Mouse (Mus musculus) layer of hippocampus, postnatal 36 days (tissue): ENCODE results near the gene Rasip1. TPM values are rescaled to one million over a fixed set of nuclear protein-coding genes. Genes with fewer than 3 reads are reported as not detected.

Experiments
- DNase-seq, 2 experiments: peaks; one replicate each; pipeline ENCODE4 v3.0.0; 2022
- total RNA-seq, 2 experiments: library from RNA; stranded (reverse); gene quantifications; 2 replicates each; pipeline ENCODE4 v1.2.3; 2021

Gene Rasip1
- total RNA-seq: 1 to 10 TPM; 6.1 to 6.6 TPM

DNA sequence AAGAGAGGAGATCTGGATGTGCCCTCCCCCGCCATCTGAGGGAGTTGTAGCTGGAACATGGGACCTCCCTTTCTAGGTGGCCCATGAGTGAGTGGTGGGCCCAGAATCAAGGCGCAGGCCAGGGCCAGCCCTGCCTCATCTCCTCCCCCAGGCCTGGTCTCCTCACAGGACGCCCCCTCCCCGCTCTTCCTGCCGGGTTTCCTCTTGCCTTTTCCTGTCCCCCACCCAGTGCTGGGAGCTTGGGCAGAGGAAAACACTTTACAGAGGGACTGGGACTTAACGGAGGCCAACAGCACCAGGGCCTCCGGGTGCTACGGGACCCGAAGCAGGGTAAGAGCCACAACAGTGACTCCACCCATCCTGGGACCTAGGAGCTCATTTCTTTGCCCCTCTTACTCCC lies at the start of gene Rasip1:
Gene Rasip1 (plus strand): TSS at position 228 of the 400 bp plus-strand sequence.
- DNase-seq: no peak

DNA sequence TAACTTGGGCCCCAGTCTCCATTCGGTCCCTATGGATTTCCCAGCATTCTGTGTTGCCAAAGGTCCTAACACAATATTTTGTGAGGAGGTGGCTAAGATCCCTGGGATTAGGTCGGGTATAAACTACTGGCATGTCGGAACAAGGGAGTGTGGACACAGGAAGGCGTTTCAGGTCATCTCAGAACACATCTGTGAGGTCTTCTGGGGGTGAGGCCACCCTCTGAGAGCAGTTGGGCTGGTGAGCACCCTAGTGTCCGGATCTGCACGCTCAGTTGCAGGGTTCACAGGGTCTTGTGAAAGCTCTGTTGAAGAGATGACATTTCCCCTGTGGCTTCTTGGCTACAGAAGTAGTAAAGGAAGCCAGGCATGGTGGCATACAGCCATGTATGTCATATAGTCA lies 41.4 kb upstream of the Rasip1 start:
- no peak for DNase-seq

DNA sequence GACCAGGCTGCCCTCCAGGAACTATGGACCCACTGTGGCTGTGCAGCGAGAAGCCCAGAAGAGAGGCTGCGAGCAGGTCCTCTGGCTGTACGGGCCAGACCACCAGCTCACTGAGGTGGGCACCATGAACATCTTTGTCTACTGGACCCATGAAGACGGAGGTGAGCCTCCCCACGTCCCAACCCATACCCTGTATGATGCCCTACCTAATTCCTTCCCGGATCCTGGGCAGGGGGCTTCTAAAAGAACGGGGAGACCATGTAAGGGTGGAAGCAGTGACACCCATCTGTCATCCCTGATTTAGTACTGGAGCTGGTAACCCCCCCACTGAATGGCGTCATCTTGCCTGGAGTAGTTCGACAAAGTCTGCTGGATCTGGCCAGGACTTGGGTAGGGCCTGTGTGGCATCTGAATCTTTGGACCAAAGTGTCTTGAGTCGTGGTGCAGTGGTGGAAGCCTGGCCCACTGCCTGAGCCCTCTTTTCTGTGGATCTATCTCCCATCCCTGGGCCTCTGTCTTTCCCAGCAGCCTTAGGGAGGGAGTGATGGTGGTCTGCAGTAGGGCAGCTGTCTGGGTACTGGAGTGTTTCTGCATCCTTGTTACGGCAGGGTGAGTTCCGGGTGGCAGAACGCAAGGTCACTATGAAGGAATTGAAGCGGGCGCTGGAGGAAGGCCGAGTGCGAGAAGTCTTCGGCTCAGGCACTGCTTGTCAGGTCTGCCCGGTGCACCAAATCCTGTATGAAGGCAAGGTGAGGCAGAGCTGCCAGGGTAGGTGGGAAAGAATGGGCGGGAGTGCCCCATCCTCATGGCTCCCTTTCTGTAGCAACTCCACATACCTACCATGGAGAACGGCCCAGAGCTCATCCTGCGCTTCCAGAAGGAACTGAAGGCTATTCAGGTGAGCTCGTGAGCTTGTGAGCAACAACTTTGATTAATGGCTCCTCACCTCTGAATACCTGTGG lies 39.4 kb upstream of the Rasip1 start:
- no peak for DNase-seq

DNA sequence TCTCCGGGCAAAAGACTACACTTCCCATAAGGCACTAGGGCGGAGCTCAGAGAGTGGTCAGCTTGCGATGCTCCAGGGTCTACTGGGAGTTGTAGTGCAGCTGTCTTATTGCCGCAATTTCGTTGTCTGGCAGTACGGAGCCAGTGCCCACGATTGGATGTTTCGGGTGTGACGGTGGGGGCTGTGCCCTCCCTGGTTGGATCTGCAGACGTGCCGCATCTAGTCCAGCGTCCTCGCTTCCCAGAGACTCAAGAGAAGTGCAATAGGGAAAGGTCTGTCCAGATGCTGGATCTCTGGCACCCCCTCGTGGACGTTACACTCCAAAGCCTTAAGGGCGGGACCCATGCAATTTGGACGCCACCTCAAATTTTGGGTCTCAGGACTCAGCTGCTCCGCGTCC lies 38.1 kb upstream of the Rasip1 start:
- DNase-seq: peak; percentile 96

DNA sequence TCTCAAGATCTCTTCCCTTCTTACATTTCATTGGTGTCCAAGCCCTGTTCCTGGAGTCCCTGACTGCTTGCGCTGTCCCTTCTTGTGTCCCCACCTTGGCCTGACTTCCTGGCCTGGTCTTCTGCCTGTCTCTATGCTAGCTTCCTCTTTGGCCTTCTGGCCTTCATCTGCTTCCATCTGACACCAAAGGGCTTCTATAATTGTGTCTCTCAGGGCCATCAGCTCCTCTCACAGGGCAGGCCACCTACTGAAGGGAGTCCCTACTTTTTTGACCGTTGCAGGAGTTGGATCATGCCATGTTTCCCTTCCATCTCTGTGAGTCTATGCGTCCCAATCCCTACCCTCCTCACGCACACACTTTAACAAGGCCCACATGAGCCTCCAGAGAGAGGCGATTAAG lies 37.4 kb upstream of the Rasip1 start:
- DNase-seq: no peak

DNA sequence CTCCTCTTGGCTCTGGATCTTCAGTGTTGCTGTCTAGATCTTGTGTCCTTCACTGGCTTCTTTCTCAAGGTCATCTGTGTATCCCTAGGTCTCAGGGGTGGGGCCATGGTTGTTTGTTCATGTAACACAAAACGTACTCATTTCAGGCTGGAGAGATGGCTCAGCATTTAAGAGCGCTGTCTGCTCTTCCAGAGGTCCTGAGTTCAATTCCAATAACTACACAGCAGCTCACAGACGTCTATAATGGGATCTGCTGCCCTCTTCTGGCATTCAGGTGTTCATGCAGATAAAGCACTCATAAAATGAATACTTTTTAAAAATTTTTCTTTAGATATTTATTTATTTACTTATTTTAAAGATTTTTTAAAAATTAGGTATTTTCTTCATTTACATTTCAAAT lies 36.4 kb upstream of the Rasip1 start:
- no peak for DNase-seq

DNA sequence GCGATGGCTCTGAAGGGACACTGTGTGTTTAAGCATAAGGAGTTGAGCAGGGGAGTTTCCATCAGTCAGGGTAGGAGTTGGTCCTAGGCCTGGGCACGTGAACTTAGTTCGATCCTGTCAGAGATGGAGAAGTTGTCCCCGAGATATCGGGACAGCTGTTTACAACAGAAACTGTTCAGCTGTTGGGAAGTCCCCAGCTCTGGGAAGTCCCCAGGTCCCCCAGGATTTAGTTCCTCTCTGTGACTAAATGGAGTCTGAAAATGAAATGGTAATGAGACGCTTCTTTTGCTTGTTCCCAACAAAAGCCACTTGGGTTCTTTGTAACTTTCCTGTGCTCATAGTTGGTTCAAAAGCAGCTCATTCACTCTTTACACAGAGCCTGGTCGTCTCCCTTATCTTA lies 35.4 kb upstream of the Rasip1 start:
- DNase-seq: no peak

DNA sequence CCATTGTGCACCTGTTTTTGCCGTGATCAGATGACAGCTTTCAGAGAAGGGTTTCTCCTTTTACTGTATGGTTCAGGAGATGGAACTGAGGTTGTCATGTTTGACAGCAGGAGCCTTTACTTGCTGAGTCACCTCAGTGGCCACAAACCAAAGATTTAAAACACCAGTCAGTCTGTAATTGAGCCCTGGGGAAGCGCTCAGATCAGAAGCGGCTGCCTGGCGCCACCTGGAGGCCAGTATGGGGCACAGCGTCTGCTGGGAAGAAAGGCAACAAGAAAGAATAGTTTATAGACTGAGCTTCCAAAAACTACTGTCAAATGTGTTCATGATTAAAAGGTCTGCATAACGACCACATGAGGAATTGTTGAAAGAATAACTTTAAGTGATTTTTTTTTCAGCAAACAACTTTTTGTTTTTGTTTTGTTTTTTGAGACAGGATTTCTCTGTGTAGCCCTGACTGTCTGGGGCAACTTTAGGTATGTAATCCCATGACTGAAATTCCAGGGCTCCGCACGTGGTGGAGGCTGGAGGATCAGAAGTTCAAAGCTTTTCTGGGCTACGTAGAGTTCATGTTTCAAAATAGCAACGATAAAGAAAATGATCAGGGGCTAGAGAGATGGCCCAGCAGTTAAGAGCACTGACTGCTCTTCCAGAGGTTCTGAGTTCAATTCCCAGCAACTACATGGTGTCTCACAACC lies 34.0 kb upstream of the Rasip1 start:
- DNase-seq: peak; percentile 43 to 71

DNA sequence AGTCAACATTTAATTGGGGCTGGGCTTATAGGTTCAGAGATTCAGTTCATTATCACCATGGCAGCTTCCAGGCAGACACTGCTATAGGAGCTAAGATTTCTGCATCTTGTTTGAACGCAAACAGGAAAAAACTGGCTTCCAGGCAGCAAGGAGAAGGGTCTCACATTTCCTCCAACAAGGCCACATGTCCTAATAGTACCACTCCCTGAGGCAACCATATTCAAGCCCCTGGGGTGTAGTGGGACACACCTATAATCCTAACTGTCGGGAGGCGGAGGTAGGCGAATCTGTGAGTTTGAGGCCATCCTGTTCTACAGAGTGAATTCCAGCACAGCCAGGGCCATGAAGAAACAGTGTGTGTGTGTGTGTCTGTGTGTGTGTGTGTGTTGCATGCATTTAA lies 32.1 kb upstream of the Rasip1 start:
- DNase-seq: no peak

DNA sequence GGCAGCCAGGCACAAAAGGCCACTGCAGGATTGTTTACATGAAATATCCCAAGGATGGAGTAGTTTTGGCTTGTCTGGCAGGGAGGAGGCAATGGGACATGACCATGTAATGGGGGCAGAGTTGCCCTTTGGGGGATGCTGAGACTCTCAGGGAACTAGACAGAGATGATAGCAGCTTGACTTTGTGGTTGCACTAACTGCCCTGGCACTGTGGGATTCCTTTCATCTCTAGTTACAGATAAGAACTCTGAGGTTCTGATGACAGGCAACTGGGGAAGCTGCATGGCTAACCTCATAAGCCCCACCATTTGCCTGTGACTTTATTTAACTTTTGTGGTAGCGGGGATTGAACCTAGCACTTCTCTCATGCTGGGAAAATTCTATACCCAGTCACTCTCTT lies 31.2 kb upstream of the Rasip1 start:
- no peak for DNase-seq

DNA sequence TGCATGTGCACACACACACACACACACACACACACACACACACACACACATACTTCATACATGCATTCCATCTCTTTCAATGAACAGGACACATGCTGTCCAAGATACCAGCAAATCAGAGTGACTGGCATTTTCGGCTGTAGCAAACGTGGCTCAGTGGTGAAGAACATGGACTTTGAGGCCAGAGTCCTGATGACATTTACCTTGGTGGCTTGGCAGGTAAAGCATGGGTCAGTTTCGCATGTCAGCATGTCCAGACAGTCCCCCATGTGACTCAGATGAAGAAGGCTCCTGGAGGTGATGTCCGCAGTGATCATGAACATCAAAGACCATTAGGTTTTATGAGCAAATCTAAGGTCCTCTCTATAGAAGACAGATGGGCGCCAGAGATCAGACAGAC lies 30.3 kb upstream of the Rasip1 start:
- DNase-seq: no peak

DNA sequence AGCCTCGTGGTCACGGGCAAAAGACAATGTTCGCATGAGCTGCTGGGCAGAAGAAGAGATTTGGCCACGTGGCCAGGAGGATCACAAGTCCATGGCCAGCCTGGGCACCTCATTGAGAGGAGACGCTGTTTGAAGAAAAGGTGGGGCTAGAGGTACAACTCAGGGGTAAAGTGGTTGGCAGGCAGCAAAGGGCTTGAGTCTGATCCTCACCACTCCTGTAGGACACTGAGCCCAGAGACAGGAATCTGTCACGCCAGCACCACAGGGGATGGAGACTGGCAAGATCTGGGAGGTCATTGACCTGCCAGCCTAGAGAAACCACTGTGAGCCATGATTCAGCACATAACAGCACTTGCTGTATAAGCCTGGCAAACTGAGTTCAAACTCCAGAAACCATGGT lies 29.8 kb upstream of the Rasip1 start:
- DNase-seq: no peak

DNA sequence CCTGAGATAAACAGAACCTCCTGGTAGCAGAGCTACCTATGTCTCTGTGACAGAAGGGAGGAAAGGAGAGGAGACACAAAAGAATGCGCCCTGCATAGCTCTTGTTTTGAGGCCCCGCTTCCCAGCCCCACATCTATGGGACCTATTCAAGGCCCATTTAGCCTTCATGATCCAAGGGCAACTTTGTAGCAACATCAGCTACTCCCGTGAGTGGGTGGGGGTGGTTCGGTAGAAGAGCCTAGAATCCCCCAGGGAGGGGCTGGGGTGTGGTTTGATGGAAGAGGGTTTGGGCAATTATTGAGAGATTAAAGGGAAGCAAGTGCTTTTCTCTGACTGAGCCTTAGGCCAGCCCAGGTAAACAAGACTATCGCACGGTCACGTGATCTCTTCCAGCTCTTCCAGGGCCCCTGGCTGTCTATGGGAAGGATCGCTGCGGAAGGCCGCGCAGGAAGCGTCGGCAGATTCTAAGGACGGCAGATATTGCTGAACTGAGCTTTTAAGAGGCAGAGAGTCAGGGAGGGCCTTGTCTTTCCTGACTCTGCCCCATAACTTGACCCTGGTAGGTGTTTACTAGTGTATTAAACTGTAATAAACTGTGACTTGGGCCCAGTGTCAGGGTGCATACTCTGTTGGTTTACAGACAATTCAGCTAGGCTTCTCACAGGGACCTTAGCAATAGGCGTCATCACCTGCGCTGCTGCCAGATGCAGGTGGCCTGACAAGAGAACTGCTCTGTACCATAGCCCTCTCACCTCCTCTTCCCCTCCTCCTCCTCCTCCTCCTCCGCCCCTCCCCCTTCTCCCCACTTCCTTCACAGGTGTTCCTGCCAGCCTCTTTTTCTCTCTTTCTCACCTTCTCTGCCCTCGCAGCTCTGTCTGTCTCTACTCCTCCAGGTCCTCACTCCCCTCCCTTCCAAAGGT lies 28.1 kb upstream of the Rasip1 start:
- no peak for DNase-seq

DNA sequence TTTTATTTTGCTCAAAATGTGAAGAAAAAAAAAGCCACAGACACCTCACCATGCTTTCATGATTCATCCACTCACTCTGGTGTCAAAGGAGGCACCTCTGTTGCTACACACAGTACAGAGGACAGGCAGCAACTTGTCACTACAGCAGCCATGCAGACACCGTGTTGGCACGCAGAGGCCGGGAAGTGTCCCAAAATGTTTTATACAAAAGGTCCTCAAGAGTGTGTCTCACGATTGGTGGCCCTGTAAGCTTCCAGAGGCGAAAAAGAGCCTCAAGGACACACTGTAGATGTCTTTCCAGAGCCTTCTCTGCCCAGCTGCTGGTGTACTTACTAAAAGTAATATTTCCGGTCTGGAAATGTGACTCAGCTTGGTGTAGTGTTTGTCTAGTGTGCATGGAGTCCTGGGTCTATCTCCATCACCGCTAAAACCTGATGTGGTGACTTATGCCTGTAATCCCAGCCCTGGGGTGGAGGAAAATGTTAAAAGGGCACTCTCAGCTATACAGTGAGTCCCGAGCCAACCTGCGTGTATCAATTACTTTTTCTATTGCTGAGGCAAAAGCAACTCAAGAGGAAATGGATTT lies 21.5 kb upstream of the Rasip1 start:
- DNase-seq: no peak

DNA sequence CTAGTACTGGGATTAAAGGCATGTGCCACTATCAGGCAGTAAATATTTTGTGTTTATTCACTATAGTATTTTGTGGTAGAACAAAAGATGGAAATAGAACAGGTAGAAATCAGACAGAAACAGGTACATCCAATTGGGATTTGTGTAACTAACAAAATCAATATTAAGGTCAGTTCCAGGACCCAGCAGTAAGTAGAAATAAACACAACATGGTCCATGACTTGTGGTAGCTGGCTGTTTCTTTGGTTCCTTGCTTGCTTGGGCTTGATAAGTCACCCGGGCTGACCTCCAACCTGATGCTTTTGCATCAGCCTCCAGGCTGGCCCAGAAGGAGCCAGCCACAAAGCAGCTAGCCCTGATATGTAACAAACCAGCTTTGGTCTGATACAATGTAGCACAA lies 17.8 kb upstream of the Rasip1 start:
- DNase-seq: no peak

DNA sequence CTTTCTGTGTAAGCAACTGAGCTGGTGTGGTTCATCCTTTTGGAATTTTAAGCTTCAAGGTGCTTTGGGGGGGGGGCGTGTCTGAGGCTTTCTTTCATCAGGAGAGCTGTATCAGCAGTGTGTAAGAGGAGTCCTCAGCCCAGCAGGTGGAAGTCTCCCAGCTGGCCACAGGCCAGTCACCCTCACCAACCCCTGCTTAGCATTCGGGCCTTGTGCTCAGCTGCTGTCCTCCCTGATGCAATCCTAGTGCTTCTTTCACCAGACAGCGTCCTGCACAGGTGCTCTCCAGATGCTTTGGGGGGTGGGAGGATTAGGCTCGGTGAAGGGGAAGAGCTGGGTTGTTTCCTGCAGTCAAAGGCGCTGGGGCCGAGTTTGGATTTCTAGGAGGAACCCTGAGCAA lies 11.0 kb upstream of the Rasip1 start:
- no peak for DNase-seq

DNA sequence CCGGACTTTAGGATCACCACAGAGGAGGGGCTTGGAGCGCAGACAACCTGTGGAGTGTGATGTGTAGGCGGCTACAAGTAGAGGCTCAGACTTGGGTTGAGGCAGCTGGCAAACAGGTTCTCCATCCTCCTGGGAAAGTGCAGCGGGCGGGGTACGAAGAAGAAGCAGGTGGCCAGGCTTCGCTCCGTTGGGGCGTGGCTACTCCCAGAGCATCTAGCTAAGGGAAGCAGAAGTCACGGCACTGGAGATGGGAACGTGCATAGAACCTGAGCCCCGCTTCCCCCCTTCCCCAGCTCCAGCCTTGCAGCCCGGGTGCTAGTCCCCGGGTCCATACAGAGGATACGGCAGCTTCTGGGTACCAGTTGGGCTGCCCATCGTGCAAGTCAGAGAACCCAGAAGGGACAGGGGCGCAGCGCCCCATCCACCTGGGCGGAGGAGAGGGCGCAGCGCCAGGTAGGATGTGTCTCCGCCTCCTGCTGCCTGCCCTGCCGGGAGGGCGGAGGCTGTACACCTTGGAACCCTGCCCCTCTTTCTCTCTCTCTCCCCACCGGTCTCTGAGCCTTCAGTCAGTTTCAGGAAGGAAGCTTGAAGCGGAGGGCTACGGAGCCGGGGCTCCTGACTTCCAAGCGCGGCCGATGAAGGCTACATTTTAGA lies 10.1 kb upstream of the Rasip1 start, which contains the start of gene Fut1:
Gene Fut1 (plus strand): TSS at position 248 of the 654 bp plus-strand sequence.
- DNase-seq: no peak

DNA sequence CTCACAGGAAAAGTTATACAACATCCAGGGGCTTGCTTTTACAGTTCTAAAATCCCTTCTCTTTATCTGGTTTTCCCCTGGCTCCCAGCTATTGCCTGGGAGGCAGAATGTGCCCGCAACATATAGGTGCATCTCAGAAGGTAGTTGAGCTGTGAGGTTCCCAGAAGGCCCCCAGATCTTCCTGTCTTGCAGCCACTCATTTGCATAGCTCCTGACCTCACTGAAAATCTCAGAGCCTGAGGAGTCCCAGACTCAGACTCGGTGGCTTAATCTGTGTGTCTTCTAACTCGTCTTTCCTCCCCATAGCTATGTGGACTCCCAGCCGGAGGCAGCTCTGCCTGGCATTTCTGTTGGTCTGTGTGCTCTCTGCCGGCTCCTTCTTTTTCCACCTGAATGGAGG lies 9.0 kb upstream of the Rasip1 start:
- DNase-seq: no peak

DNA sequence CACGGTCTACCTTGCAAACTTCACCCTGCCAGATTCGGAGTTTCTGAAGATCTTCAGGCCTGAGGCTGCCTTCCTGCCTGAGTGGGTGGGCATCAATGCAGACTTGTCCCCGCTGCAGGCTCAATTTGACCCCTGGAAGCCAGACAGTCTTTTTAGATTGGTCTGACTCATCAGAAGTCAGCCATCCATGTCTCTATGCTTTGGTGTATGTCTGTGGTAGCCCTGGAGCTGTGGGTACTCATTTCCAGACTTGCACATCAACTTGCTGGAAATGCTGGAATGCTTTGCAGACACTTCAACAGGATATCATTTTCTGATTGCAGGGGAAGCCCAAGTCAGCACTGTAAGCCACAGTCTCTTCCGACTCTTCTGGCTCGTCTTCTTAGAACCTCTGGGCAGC lies 7.7 kb upstream of the Rasip1 start:
- DNase-seq: no peak

DNA sequence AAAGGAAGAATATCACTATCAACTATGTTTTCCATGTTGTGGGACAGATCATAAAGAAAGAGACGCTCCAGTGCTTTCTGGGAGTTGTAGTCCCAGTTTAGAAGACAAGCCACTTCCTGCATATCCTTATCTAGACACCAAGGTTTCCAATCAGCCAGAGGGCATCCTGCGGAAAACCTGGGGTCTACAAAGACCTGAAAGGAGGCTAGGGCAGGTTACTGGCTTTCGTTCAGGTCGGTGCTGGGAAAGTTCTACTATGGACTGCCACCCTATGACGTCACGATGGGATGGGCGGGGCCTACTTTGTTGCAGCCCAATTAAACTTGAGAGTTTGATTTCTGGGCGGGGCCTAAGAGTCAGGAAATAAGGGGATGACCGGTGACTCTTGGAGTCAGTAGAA lies 5.8 kb upstream of the Rasip1 start, which contains the start of gene Izumo1:
Gene Izumo1 (plus strand): TSS at position 369 of the 400 bp plus-strand sequence.
- no peak for DNase-seq

DNA sequence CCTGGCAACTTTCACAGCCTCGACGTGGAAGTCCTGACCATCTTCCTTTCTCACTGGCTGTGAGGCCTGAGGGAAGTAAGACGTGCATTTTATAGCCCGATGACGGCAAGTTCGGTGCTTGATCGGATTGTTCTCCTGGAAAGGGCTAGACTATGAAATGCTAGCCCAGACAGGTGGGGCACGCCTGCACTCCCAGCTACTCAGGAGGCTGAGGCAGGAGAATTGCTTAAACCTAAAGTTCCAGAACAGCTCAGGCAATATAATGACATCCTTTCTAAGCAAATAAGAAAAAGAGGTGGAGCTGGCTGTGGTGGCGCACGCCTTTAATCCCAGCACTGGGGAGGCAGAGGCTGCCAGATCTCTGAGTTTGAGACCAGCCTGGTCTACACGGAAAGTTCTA lies 3.8 kb upstream of the Rasip1 start:
- no peak for DNase-seq

DNA sequence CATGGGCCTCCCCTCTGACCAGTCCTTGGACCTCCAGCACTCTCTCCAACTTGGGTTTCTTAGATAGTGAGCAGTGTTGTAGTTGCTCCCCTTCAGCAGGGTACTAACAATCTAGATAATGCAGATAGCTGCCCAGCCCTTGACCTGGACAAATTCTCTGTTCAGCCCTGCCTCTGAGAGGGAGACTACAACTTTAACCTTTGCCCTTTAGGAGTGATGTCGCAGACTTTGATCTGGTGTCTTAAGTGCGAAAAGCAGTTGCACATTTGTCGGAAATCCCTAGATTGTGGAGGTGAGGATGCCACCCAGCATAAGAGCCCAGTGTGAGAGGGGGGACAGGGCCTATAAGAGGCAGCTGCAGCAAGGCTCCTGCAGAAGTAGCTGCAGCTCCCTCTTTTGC lies 2.6 kb upstream of the Rasip1 start:
- DNase-seq: no peak
